Mouse (Mus musculus) frontal cortex, postnatal 10 days (tissue): ENCODE results near the gene Gm20683.
"Not testable (repeated sequence)": the region's sequence is repeated elsewhere in the genome, so short reads cannot be mapped to it uniquely, and the experiment has no call there.

ENCODE experiments used
- DNase-seq, 2 experiments: peaks; one replicate each; pipeline ENCODE4 v3.0.0; 2022; ENCODE audit warnings: low spot score in 2 of 2, mixed read lengths in 1 of 2

The Gm20683 gene

DNA sequence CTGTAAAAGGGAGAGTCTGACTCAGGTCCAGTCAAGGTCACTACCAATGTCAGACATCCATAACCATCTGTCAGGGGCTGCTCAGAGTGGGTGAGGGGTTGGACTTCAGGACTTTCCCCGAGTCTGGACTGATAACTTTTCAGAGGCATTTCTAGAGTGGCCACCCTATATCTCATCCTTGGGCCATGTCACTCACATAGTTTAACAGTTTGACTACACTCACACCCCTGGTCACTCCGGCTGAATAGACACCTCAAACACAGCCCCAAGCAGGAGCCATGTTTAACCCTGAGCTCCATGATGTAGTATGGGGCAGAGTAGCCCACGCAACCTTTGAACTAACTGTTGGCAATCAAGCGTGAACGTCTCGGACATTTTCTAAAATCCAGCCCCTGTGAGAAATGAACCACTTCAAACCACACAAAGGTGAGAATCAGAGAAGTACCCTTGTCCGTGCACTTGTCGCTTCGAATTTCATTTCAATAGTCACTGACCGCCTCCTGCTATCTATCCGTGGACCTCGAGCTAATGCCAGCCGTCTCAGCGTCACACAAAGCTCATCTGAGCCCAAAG is 32.7 kb upstream of the Gm20683 start:
- no peak for DNase-seq

DNA sequence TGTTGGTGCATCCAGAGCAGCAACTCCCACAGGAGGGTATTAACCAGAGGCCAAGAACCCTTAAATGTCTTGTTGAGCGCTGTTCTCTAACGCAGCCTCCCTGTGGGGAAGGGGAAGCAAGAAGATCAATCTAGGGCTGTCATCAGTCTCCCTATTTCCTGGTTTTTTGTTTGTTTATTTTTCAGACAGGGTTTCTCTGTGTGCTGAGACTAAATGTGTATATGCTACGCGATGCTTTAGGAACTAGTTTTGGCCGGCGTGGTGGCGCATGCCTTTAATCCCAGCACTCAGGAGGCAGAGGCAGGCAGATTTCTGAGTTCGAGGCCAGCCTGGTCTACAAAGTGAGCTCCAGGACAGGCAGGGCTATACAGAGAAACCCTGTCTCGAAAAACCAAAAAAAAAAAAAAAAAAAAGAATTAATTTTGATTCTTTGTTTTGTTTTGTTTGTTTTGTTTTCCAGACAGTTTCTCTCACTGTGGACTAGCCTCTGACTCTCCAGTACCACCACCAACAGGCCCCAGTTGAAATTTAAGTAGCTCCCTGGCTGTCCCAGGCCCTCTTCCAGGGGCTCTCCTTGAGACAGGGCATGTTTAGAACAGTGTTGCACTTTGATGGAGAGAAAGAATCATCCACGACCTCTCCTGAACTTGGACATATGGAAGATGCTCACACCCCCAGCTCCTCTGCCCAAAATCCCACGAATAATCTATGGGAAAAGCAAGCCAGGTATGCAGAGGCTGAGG is 32.0 kb upstream of the Gm20683 start:
- DNase-seq = no peak

GRCm38 (mm10) chr17:25872676-25873075 is 31.1 kb upstream of the Gm20683 start:
- no peak for DNase-seq

DNA sequence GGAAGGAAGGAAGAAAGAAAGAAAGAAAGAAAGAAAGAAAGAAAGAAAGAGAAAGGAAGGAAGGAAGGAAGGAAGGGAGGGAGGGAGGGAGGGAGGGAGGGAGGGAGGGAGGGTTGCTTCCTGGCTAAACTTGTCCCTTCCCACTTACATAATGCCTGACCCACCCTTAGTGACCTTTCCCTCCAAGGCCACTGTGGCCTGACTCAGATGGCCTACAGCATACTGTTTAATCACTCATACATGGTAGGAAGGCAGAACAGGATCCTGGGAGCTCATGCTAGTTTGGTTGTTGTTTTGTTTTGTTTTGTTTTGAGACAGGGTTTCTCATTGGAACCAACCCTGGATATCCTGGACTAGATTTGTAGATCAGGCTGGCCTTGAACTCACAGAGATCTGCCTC is 30.0 kb upstream of the Gm20683 start:
- not testable (repeated sequence) for DNase-seq

- no peak for DNase-seq
Measured at GRCm38 (mm10) chr17:25869954-25870353, 28.4 kb upstream of the Gm20683 start.

DNA sequence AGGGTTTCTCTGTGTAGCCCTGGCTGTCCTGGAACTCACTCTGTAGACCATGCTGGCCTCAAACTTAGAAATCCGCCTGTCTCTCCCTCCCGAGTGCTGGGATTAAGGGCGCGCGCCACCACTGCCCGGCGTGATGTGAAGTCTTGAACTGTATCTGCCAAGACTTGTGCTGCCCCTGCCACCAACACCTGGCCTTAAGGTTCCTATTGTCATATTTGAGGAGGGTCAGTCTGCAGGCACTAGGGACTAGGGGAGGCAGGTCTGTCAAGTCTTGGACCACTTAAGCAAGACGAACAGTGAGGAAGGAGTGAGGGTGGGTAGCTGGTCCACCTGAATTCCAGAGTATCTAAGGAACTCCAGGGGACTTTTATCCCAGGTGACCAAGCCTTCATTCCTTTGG is 27.9 kb upstream of the Gm20683 start:
- DNase-seq = no peak

DNA sequence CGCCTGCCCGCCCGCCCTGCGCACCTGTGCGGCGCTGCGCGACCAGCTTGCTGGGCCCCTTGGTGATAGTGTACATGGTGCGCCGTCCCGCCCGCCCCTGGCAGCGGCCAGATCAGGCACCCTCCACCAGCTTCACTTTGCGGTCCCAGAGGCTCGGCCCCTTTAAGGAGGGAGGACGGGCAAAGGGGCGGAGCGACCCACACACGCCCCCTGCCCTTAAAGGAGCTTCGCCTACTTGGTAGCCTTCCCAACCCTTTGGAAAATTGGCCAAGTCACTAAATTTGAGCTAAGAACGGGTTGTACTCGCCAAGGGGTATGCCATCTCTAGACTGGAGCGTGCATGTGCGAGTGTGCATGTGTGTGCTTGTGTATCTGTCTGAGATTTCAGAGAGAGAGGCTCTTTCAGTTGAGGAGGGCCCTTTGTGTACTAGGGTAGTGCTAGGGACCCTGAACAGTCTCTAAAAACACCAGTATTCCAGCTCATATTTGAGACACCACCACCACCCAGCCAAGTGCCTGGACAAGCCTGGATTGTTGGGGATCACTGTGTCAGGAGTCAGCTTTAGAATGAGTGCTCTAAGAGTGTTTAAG is 27.1 kb upstream of the Gm20683 start, which contains the start of gene Mcrip2:
Gene Mcrip2 (minus strand): TSS at position 164 of the 591 bp plus-strand sequence.
- DNase-seq = peak; percentile 69 to 78

DNA sequence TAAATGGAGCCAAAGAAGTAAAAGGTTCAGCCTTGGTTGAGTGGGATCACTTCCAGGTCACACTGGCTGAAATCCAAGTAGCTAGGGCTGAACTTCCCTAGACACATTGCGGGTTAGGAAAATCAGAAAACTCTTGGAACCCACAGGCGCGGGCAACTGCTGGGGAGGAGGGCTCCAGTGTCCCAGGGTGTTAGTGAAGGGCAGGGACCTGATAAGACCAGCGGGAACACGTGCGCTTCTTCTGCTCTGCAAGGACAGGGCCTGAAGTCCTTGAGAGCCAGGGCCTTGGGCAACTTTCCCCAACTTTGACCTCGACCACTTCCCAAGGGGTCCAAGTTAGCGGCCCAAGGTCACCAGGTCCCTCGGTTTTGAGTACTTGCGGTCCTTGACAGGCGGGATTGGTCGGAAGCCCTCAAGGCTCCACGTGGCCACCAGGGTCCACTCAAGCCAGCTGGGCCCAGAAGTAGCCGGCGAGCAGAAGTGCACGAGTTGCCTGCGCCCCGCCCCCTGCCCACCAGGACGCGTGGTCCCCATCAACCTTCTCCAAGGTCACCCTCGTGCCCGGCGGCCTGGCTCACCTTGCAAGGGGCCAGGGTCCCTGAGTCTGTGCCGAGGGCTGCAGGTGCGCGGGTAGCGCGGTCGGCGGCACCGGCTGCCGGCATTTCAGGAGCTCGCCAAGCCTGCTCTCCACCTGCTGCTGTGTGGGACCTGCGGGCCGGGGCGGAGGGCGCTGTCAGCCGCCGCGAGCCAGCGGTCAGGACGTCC is 26.5 kb upstream of the Gm20683 start:
- no peak for DNase-seq

GRCm38 (mm10) chr17:25867509-25867835 is 25.9 kb upstream of the Gm20683 start:
- no peak for DNase-seq

DNA sequence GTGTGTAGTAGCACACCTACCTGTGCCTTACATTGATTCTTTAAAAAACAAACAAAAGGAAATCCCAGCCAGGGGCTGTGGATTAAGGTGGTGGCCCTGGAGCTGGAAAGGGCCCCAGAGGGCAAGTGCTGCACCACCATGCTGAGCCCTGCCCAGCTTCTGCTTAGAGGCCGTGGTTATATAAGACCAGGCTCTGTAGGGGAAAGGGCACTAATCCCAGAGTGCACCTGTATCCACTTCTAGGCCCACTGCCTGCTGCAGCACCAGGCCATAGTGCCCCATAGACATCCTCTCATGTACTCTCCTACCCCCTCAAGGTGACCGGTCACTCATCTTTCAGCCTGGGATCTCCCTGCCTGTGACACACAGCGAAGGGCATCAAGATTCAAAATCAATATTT is 24.6 kb upstream of the Gm20683 start:
- DNase-seq = no peak

GRCm38 (mm10) chr17:25865288-25865687 is 23.7 kb upstream of the Gm20683 start:
- no peak for DNase-seq

DNA sequence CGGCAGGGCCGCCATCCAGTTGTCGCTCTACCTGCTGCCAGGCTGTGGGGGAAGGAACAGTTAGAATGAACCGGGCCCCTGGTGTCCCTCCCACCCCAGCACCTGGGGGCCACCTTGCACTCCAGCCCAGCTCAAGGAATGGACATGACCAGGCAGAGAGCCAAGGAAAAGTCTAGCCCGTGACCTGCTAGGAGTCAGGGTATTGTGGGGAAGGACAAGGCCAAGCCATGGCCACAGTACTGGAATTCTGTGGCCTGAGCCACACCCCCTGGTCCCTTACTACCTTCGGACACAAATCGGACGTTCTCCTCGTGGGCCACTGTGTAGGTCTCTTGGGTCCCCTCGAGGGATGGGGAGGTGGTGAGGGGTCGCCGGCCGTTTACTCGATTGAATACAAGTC is 22.7 kb upstream of the Gm20683 start:
- no peak for DNase-seq

DNA sequence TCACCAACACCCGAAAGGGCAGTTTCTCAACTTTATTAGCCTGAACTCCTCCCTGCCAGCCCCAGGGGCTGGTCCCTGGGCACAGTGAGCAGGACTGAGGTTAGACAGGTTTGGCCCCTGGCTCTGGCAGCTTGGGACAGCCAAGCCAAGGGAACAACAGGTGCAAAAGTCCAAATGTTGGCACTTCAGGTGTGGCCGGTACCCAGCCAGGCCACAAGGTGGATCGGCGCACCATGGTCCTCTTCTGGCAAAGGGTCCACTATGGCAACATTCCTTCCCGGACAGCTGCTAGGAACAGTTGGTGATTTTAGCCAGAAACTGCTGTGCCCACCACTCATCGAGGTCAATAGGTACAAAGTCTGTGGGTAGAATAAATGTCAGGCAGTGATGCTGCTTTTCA is 22.1 kb upstream of the Gm20683 start:
- no peak for DNase-seq

GRCm38 (mm10) chr17:25861704-25862612 is 20.4 kb upstream of the Gm20683 start:
- DNase-seq = no peak

GRCm38 (mm10) chr17:25860832-25861703 is 19.5 kb upstream of the Gm20683 start, which contains the start of gene Wdr90:
Gene Wdr90 (minus strand): TSS chr17:25861501.
- DNase-seq = peak; percentile 90 to 92

DNA sequence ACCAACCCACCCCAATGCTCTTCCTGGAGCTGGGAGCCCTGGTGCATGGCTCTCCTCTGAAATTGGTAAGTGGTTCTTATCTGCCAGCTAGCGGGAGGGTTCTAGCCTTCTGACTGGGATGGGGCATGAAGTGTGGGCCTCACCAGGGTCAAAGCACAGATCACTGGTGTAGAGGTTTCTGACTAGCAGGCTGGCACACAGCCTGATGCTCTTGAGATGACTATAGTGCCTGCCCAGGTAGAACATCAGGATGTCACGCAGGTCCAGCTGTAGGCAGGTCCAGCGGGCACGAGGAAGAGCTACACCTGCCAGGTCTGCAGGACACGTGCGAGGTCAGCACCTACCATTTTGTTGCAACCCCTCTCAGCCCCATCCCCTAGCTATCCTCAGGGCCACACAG is 18.7 kb upstream of the Gm20683 start:
- no peak for DNase-seq

DNA sequence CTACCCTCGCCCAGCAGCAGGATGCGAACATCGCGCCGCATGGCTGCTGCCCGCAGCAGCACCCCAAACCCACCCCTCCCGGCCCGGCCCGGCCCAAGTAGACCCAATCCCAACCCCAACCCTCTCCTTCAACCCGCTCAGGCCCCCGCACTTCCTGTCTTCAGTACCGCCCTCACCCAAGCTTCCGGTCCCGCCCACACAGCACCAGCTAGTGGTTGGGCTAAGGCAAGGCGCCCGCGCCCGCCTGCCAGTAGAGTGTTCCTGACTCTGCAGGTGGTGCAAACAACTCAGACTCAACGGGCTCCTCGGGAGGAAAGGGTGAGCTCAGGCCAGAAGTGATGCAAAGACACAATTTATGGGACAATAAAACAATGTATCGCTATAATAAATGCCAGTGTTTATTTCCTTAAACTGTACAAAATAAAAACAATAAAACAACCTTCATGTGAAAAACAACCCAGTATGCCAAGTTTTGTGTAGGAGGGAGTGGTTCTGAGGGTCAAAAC is 2.9 kb upstream of the Gm20683 start, which contains the start of gene Rhot2:
Gene Rhot2 (minus strand): TSS at position 456 of the 506 bp plus-strand sequence.
- DNase-seq = peak; percentile 93

- DNase-seq = no peak
Measured at GRCm38 (mm10) chr17:25843636-25844395, 2.3 kb upstream of the Gm20683 start.

DNA sequence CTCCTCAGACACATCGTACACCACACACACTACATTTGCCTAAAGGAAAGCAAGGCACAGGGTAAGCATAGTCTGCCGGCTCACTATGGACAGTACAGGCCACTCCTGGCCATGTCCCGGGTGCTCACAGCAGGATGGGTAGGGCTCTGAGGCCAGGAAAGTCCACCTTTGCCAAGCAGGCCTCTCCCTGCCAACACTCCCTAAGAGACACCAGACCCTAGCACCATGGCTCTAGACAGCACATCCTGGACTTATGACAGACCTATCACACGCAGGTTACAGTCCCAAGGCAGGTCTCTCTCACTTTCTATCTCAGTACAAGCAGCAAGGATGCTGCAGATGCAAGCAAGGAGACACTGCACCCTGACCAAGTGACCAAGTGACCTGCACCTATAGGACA is 1.6 kb upstream of the Gm20683 start:
- no peak for DNase-seq
